Mouse (Mus musculus) ES-E14 (cell line): ENCODE data around the gene Snapin. TPM values are rescaled to one million over a fixed set of nuclear protein-coding genes. Genes with fewer than 3 reads are reported as not detected.
A peak's percentile ranks its signal among the peaks of the same experiment; 100 is the strongest.

ENCODE experiments used
- DNase-seq: peaks from one replicate; pipeline ENCODE4 v3.0.0-alpha.2; 2013; ENCODE audit warnings: low read depth, low spot score
- H3K27ac ChIP-seq: 2 replicates; pipeline ENCODE4 v1.5.1; 2012; ENCODE audit warnings: low read depth, mild to moderate bottlenecking, low read length, moderate library complexity, mixed read lengths; ENCODE audit not compliant: poor library complexity, insufficient read depth, severe bottlenecking
- H3K36me3 ChIP-seq: 2 replicates; pipeline ENCODE4 v1.6.1; 2012; ENCODE audit warnings: mild to moderate bottlenecking, low read length, moderate library complexity, mixed read lengths; ENCODE audit not compliant: control insufficient read depth, poor library complexity, insufficient read depth, severe bottlenecking
- H3K4me1 ChIP-seq, 2 experiments: fragments of 150-350 bp in 1 of 2; sonication (generic) in 1 of 2; 2 replicates each; pipeline ENCODE4 v1.6.1; 2012; ENCODE audit warnings: low read length in 2 of 2, mild to moderate bottlenecking in 1 of 2, mixed read lengths in 1 of 2; ENCODE audit not compliant: control insufficient read depth in 2 of 2, insufficient read depth in 2 of 2, poor library complexity in 1 of 2
- H3K4me3 ChIP-seq, 2 experiments: fragments of 150-350 bp in 1 of 2; sonication (generic) in 1 of 2; 2 replicates each; pipeline ENCODE4 v1.5.1; 2012; ENCODE audit warnings: low read length in 2 of 2, low read depth in 1 of 2, mild to moderate bottlenecking in 1 of 2, mixed read lengths in 1 of 2; ENCODE audit not compliant: insufficient read depth in 1 of 2, poor library complexity in 1 of 2, severe bottlenecking in 1 of 2
- H3K9ac ChIP-seq: 2 replicates; pipeline ENCODE4 v1.6.1; 2012; ENCODE audit warnings: low read depth, mild to moderate bottlenecking, low read length, mixed read lengths; ENCODE audit not compliant: poor library complexity, insufficient read depth, severe bottlenecking
- H3K9me3 ChIP-seq: fragments of 150-350 bp; sonication (generic); 2 replicates; pipeline ENCODE4 v1.6.1; 2012; ENCODE audit warnings: low read depth, mild to moderate bottlenecking, low read length; ENCODE audit not compliant: control insufficient read depth, insufficient read depth
- CHD2 ChIP-seq: IDR thresholded peaks from 2 replicates; pipeline ENCODE4 v1.6.1; 2014; ENCODE audit warnings: mild to moderate bottlenecking, low read depth, low read length, inconsistent platforms
- HCFC1 ChIP-seq: IDR thresholded peaks from 2 replicates; pipeline ENCODE4 v1.6.1; 2012; ENCODE audit warnings: low read length, inconsistent platforms, borderline replicate concordance; ENCODE audit not compliant: insufficient read depth
- MAFK ChIP-seq: IDR thresholded peaks from 2 replicates; pipeline ENCODE4 v1.6.1; 2014; ENCODE audit warnings: mild to moderate bottlenecking, low read depth, low read length, inconsistent platforms; ENCODE audit not compliant: insufficient read depth
- ZC3H11A ChIP-seq: IDR thresholded peaks from 2 replicates; pipeline ENCODE4 v1.6.1; 2012; ENCODE audit warnings: low read depth, mild to moderate bottlenecking, inconsistent platforms, low read length, borderline replicate concordance
- ZNF384 ChIP-seq: IDR thresholded peaks from 2 replicates; pipeline ENCODE4 v1.6.1; 2012; ENCODE audit warnings: low read depth, low read length, inconsistent platforms
- in situ Hi-C, 2 experiments: fragments of 600-800 bp; cut with MboI; formaldehyde crosslinking; loops; one replicate each; pipeline ENCODE4 v1.15.1; 2025; ENCODE audit warnings: low sequenced_read_pairs in 2 of 2, inconsistent platforms in 1 of 2; ENCODE audit not compliant: unreplicated experiment in 2 of 2
- total RNA-seq: library from RNA; depleted of rRNA; stranded (reverse); fragments of 300-350 nt; gene quantifications from 2 replicates; pipeline ENCODE4 v1.2.3, GENCODE M21; 2012; rRNA removed

The Snapin gene
- 24.7 and 33.6 TPM in 2 replicates for total RNA-seq

DNA sequence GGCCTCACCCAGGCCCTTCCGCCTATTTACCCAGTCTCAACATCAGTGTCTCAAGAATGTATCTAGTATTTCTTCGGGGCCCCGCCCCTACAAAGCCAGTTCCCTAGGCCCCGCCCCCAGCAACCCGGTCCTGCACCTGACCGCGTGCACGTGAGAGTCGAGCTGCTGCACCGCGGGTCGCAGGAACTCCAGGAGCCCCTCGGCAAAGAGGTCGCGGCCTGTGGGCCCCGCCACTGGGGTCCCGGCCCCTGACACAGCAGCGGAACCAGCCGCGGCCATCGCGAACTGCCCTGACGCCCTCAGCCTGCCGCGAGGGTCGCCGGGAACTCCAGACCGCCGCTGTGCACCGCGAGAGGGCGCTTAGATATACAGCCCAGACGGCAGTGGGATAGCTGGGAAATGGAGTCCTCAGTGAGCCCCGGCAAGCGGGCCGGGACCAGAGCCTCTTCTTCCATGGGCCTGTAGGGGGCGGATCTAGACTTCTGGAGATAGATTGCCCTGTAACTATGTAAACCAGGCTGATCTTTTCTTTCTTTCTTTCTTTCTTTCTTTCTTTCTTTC, at the start of gene Snapin:
Gene Snapin (minus strand): TSS at position 338 of the 561 bp plus-strand sequence.
- in situ Hi-C loops, result no loop called here
- H3K4me3 ChIP-seq, result peak within 1 kb of the TSS; percentile 93 to 96
- TF ChIP-seq ZC3H11A (no peak), CHD2 (peak; percentile 80; the same call in 1 of the 2 replicates), HCFC1 (peak; percentile 94), ZNF384 (0 out of 2 replicates have a peak, but pooled peaks have one; percentile 12), MAFK (no peak)
- H3K9ac ChIP-seq, result peak within 1 kb of the TSS; percentile 96
- no peaks in the 10 kb centered on the region for H3K4me1 ChIP-seq
- peaks cover 17% of the 10 kb centered on the region for H3K36me3 ChIP-seq
- DNase-seq, result peak; percentile 90
- no peaks in the 10 kb centered on the region for H3K9me3 ChIP-seq
- peak within 1 kb of the TSS; percentile 74; the same call in 1 of the 2 replicates for H3K27ac ChIP-seq

DNA sequence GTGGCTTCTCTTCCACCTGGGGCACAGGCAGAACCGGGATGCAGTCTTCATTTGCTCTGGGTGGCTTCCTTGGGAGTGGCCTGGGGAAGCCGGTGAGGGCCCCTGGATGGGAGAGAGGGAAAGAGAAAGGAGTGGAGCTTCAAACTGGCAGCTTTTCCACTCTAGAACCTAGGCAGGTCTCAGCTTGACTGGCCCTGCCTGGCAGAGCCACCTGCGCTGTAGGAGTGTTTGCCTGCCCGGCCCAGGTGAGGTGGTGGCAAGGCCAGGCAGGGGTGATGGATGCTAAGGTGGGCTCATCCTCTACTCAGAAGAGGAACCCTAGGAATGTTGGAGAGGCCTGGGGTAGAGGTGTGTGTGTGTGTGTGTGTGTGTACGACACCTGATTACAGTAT, 47.1 kb upstream of the Snapin start:
- peaks cover 2 to 8% of the 10 kb centered on the region in 2 experiments; a peak in 2 of 4 replicates for H3K4me1 ChIP-seq
- DNase-seq, result no peak
- H3K4me3 ChIP-seq, result no peak overlapping the region
- no peak for TF ChIP-seq ZC3H11A
- TF ChIP-seq MAFK, result no peak
- no peak for TF ChIP-seq CHD2
- H3K9ac ChIP-seq, result no peak overlapping the region
- H3K9me3 ChIP-seq, result no peaks in the 10 kb centered on the region
- no peak overlapping the region for H3K27ac ChIP-seq
- no peaks in the 10 kb centered on the region for H3K36me3 ChIP-seq
- in situ Hi-C loops, result no loop called here

- H3K27ac ChIP-seq, result no peak within 1 kb of the TSS
- no peak within 1 kb of the TSS for H3K9ac ChIP-seq
- no peaks in the 10 kb centered on the region for H3K9me3 ChIP-seq
- peak within 1 kb of the TSS in 1 of 2 experiments; percentile 17; a peak in 1 of 4 replicates for H3K4me3 ChIP-seq
- H3K36me3 ChIP-seq, result no peaks in the 10 kb centered on the region
- no peak for DNase-seq
- in situ Hi-C loops, result no loop called here
- TF ChIP-seq MAFK (no peak), CHD2 (no peak), ZC3H11A (no peak), ZNF384 (no peak)
- H3K4me1 ChIP-seq, result peaks cover 2 to 8% of the 10 kb centered on the region in 2 experiments; a peak in 2 of 4 replicates
Measured at GRCm38 (mm10) chr3:90537141-90537904, 46.5 kb upstream of the Snapin start, which contains the start of gene S100a16. Gene S100a16, plus strand, starts transcription at chr3:90537254.

DNA sequence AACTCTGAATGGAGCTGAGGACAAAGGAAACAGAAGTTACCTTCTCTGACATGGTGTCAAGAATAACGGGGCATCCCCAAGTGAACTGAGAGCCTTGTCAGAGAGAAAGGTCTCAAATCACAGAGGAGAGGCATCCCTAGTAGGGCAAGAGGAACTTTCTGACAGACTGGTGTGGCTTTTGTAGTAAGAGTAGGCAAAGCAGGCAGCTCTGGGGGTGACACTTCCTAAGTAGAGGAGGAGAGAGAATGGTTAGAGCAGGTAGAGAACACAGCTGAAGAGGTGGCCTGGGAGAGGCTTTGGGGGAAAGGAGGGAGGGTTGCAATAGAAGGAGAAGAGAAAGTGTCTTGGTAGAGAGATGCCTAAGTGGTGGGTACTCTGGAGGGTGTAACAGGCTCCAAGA, 44.6 kb upstream of the Snapin start:
- in situ Hi-C loops, result no loop called here

More for the DNA sequence above, 44.6 kb upstream of the Snapin start:
- no peak overlapping the region for H3K9ac ChIP-seq
- 0 out of 4 replicates have a peak, but pooled peaks cover 0 to 2% of the 10 kb centered on the region in 2 experiments for H3K4me1 ChIP-seq
- TF ChIP-seq CHD2 (no peak), MAFK (no peak), ZNF384 (no peak), ZC3H11A (no peak), HCFC1 (no peak)
- no peaks in the 10 kb centered on the region for H3K9me3 ChIP-seq
- no peaks in the 10 kb centered on the region for H3K36me3 ChIP-seq
- H3K27ac ChIP-seq, result no peak overlapping the region
- H3K4me3 ChIP-seq, result no peak overlapping the region
- DNase-seq, result no peak
